Mouse (Mus musculus) kidney, embryonic 16.5 days (tissue): ENCODE data around the gene Pemt. TPM values are rescaled to one million over a fixed set of nuclear protein-coding genes. Genes with fewer than 3 reads are reported as not detected.
"Not testable (repeated sequence)": the region's sequence is repeated elsewhere in the genome, so short reads cannot be mapped to it uniquely, and the experiment has no call there.

Source experiments
- ATAC-seq: fragments of 200-750 bp; cut with Nextera tagmentation; 2 replicates; pipeline ENCODE4 v1.8.0; 2017; ENCODE audit warnings: moderate TSS enrichment; ENCODE audit not compliant: low FRiP score, low TSS enrichment
- H3K27ac ChIP-seq: fragments of 300-500 bp; sonication (generic); 2 replicates; pipeline ENCODE4 v1.5.1; 2014; ENCODE audit warnings: low read length
- H3K27me3 ChIP-seq: fragments of 300-500 bp; sonication (generic); 2 replicates; pipeline ENCODE4 v1.6.1; 2014; ENCODE audit warnings: low read length, control low read depth, mixed read lengths; ENCODE audit not compliant: insufficient read depth
- H3K36me3 ChIP-seq: fragments of 300-500 bp; sonication (generic); 2 replicates; pipeline ENCODE4 v1.6.1; 2014; ENCODE audit warnings: low read length, control low read depth, mixed read lengths; ENCODE audit not compliant: insufficient read depth
- H3K4me1 ChIP-seq: fragments of 300-500 bp; sonication (generic); 2 replicates; pipeline ENCODE4 v1.6.1; 2014; ENCODE audit warnings: low read length, control low read depth, mixed read lengths; ENCODE audit not compliant: insufficient read depth
- H3K4me2 ChIP-seq: fragments of 300-500 bp; sonication (generic); replicated peaks from 2 replicates; pipeline ENCODE4 v1.6.1; 2014; ENCODE audit warnings: low read depth, low read length
- H3K4me3 ChIP-seq: fragments of 300-500 bp; sonication (generic); 2 replicates; pipeline ENCODE4 v1.5.1; 2014; ENCODE audit warnings: mild to moderate bottlenecking, low read length
- H3K9ac ChIP-seq: fragments of 300-500 bp; sonication (generic); replicated peaks from 2 replicates; pipeline ENCODE4 v1.6.1; 2014; ENCODE audit warnings: low read length
- H3K9me3 ChIP-seq: fragments of 300-500 bp; sonication (generic); 2 replicates; pipeline ENCODE4 v1.6.1; 2016; ENCODE audit warnings: low read length, control low read depth
- WGBS: fragments of 180-500 bp; shearing (Covaris S2); extraction: QIAGEN DNeasy Blood & Tissue Kit; methylation state at CpG from one replicate; pipeline ENCODE4 v1.1.7; 2014; 5-methylcytosine and 5-hydroxymethylcytosine counted together
- polyA plus RNA-seq: library from polyadenylated mRNA; unstranded; fragments of >200 nt; fragmentation: Nextera tagmentation; extraction: Ambion mirVana; gene quantifications from 2 replicates; pipeline ENCODE4 v1.2.1, GENCODE M21; 2015

The Pemt gene
- polyA plus RNA-seq, 1 experiment from 2014 or later = 12.2 TPM

GRCm38 (mm10) chr11:59944855-59945254 lies 101.4 kb downstream of the Pemt start:
- not testable (repeated sequence) for H3K9ac ChIP-seq, H3K27me3 ChIP-seq, ATAC-seq, H3K4me2 ChIP-seq, H3K27ac ChIP-seq, H3K9me3 ChIP-seq, H3K36me3 ChIP-seq, H3K4me3 ChIP-seq
- WGBS = 86% methylated on average over 10 of the region's 10 CpGs
- peaks cover 15% of the 10 kb centered on the region for H3K4me1 ChIP-seq

DNA sequence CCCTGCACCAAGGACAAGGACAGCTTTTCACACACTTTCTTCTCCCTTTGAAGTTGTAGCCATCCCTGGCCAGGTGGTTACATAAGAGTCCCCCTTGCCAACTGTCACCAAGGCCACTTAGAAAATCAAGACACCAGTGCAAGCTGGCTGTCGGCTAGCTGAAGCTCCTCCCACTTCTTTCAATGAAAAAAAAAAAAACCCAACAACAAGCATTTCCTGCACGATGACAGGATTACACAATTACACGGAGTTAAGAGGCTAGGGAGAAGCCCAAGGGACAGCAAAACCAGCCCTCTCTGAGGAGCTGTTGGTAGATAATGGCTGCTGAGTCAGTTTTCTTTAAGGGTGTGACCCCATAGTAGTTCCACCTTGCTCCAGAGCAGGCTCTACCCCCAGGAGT lies 104.9 kb downstream of the Pemt start:
- no peak overlapping the region for H3K9ac ChIP-seq
- H3K9me3 ChIP-seq = no peaks in the 10 kb centered on the region
- ATAC-seq = no peak
- H3K4me1 ChIP-seq = no peaks in the 10 kb centered on the region
- no peaks in the 10 kb centered on the region for H3K27me3 ChIP-seq
- no peak overlapping the region for H3K4me2 ChIP-seq
- H3K27ac ChIP-seq = no peak overlapping the region
- no peaks in the 10 kb centered on the region for H3K36me3 ChIP-seq
- WGBS = 22% methylated on average over 3 of the region's 3 CpGs
- no peak overlapping the region for H3K4me3 ChIP-seq

- no peaks in the 10 kb centered on the region for H3K9me3 ChIP-seq
- H3K4me3 ChIP-seq = no peak overlapping the region
- no peaks in the 10 kb centered on the region for H3K4me1 ChIP-seq
- no peaks in the 10 kb centered on the region for H3K27me3 ChIP-seq
- no peak overlapping the region for H3K27ac ChIP-seq
- no peak for ATAC-seq
- no peak overlapping the region for H3K9ac ChIP-seq
- WGBS = 78% methylated on average over 3 of the region's 3 CpGs
- no peak overlapping the region for H3K4me2 ChIP-seq
- no peaks in the 10 kb centered on the region for H3K36me3 ChIP-seq
Measured at GRCm38 (mm10) chr11:59940645-59941044, 105.6 kb downstream of the Pemt start.

DNA sequence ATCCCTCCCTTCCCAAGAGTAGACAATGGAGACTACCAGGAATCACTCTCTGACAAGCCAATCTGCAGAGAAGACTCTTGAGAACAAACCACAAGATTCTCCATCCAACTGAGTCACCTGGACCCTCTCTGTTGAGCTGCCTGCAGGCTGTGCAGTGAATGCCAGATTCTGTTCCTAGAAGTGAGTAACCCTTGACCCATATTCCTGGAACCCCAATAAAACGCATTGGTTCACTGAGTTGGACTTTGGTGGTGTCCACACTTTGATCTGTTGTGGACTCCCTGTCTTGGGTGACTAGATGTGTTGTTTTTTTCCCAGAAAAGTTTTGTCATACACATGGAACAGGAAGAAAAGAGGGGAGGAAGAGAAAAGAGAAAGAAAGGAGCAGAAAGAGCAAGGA lies 106.5 kb downstream of the Pemt start:
- ATAC-seq = no peak
- H3K36me3 ChIP-seq = no peaks in the 10 kb centered on the region
- 65% methylated on average over 1 of the region's 1 CpGs for WGBS

DNA sequence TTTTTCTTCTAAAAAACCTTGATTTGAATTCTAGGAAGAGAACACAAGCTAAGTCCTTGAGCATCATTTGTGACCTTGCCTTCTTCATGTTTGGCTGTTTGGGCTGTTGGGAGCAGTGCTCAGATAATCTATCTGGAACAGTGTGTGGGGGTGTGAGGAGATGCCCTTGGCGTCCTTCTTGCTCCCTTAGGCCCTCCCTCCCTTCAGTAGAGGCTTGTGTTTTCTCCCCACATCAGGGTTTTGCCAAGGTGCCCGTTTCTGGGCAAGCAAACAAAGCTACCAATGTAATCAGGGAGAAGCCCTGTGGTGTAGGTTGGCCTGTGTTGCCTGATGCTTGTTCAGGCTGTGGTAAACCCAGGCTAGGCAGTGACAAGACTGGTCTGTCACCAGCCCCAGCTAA lies 108.7 kb downstream of the Pemt start:
- Histone ChIP-seq H3K27me3 (no peaks in the 10 kb centered on the region), H3K9ac (no peak overlapping the region), H3K36me3 (no peaks in the 10 kb centered on the region), H3K27ac (no peak overlapping the region), H3K4me3 (no peak overlapping the region), H3K4me2 (no peak overlapping the region), H3K4me1 (no peaks in the 10 kb centered on the region), H3K9me3 (no peaks in the 10 kb centered on the region)
- 32% methylated on average over 2 of the region's 2 CpGs for WGBS
- ATAC-seq = no peak

More for the DNA sequence above, 106.5 kb downstream of the Pemt start:
- Histone ChIP-seq H3K4me3 (no peak overlapping the region), H3K9ac (no peak overlapping the region), H3K4me1 (no peaks in the 10 kb centered on the region), H3K27ac (no peak overlapping the region), H3K27me3 (no peaks in the 10 kb centered on the region), H3K4me2 (no peak overlapping the region), H3K9me3 (no peaks in the 10 kb centered on the region)

- H3K4me3 ChIP-seq = no peak overlapping the region
- no peak overlapping the region for H3K9ac ChIP-seq
- ATAC-seq = no peak
- no peaks in the 10 kb centered on the region for H3K9me3 ChIP-seq
- H3K4me1 ChIP-seq = no peaks in the 10 kb centered on the region
- no peaks in the 10 kb centered on the region for H3K27me3 ChIP-seq
- H3K36me3 ChIP-seq = no peaks in the 10 kb centered on the region
- no peak overlapping the region for H3K27ac ChIP-seq
- WGBS = 93% methylated on average over 3 of the region's 3 CpGs
- H3K4me2 ChIP-seq = no peak overlapping the region
Measured at GRCm38 (mm10) chr11:59937023-59937422, 109.3 kb downstream of the Pemt start.

- no peaks in the 10 kb centered on the region for H3K4me1 ChIP-seq
- no peak for ATAC-seq
- no peaks in the 10 kb centered on the region for H3K36me3 ChIP-seq
- H3K9me3 ChIP-seq = no peaks in the 10 kb centered on the region
- no peaks in the 10 kb centered on the region for H3K27me3 ChIP-seq
- H3K27ac ChIP-seq = no peak overlapping the region
- WGBS = 62% methylated on average over 12 of the region's 12 CpGs
- H3K9ac ChIP-seq = no peak overlapping the region
- H3K4me3 ChIP-seq = no peak overlapping the region
- no peak overlapping the region for H3K4me2 ChIP-seq
Measured at GRCm38 (mm10) chr11:59933943-59934342, 112.3 kb downstream of the Pemt start.

GRCm38 (mm10) chr11:59932560-59933337 lies 113.5 kb downstream of the Pemt start:
- no peak overlapping the region for H3K4me3 ChIP-seq
- no peak overlapping the region for H3K27ac ChIP-seq
- no peaks in the 10 kb centered on the region for H3K9me3 ChIP-seq
- H3K9ac ChIP-seq = no peak overlapping the region
- ATAC-seq = no peak
- H3K36me3 ChIP-seq = no peaks in the 10 kb centered on the region
- no peaks in the 10 kb centered on the region for H3K27me3 ChIP-seq
- no peaks in the 10 kb centered on the region for H3K4me1 ChIP-seq
- WGBS = 56% methylated on average over 9 of the region's 9 CpGs
- H3K4me2 ChIP-seq = no peak overlapping the region

- H3K4me2 ChIP-seq = no peak overlapping the region
- H3K4me1 ChIP-seq = peaks cover 5% of the 10 kb centered on the region; the same call in 1 of the 2 replicates
- whole genome bisulfite sequencing = 49% methylated on average over 4 of the region's 4 CpGs
- no peak overlapping the region for H3K9ac ChIP-seq
- no peaks in the 10 kb centered on the region for H3K36me3 ChIP-seq
- no peak overlapping the region for H3K27ac ChIP-seq
- H3K4me3 ChIP-seq = no peak overlapping the region
- H3K9me3 ChIP-seq = no peaks in the 10 kb centered on the region
- ATAC-seq = no peak
- H3K27me3 ChIP-seq = no peaks in the 10 kb centered on the region
Measured at GRCm38 (mm10) chr11:59930031-59930430, 116.3 kb downstream of the Pemt start.

DNA sequence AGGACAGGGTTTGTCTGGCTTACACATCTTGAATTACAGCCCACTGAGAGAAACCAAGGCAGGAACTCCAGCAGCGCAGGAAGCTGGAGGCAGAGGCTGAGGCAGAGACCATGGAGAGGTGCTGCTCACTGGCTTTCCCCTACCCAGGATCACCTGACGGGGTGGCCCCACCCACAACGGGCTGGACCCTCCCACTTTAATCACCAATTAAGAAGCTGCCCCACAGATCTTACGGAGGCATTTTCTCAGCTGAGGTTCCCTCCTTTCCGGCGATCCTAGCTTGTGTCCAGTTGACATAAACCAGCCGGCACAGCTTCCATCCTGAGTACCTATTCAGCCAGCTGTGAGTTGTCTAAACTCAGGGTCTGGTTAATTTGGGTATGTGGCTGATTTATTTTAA lies 125.0 kb downstream of the Pemt start:
- Histone ChIP-seq H3K4me2 (peak overlapping the region; percentile 50), H3K4me3 (peak overlapping the region; percentile 28), H3K4me1 (peaks cover 21% of the 10 kb centered on the region), H3K9ac (0 out of 2 replicates have a peak overlapping the region, but pooled peaks have one; percentile 36), H3K9me3 (no peaks in the 10 kb centered on the region), H3K27ac (peak overlapping the region; percentile 48; the same call in 1 of the 2 replicates), H3K27me3 (no peaks in the 10 kb centered on the region), H3K36me3 (no peaks in the 10 kb centered on the region)
- 13% methylated on average over 7 of the region's 7 CpGs for WGBS
- ATAC-seq = peak; percentile 94
